10 mouse cellular contexts compared by ENCODE assay signal in the genomic region with DNA sequence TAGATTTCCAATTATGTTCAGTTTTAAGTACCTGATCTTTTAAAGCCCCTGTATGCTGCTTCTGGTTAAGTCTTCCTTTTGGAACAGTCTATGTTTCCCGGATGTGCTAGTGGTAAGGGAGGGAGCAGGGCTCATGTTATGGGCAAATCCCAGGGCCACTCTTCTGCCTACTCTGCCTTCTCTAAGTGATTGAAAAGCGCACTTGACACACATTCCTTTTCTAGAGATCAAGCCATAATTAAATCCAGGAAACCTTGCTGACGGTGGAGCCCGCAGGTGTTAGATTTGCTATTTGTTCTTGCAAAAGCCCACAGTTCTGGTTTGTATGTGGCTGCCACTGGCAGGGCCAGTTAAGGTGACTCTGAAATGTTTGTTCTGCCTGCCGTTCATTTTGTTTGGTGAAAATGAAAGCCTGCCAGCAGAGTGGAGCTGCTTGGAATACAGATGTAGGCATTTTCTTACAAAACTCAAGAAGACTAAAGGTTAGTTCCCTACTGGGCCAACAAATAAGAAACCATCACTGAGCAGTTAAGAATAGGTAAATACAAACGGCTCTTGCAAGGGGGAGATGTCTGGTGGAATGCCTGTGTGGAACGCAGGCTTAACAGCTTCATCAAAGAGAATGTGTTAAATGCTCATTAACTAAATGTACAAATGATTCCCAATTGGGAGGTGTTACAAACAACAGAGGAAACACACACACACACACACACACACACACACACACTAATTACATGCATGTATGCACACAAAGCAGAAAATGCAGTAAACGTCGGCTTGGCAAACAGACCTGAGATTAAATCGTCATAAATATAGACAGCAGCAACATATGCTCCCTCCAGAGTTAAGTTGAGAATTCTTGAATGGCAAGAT. TPM values are rescaled to one million over a fixed set of nuclear protein-coding genes. Genes with fewer than 3 reads are reported as not detected.
DNase-seq lines count a peak whose midpoint lies in the region; ATAC-seq and TF ChIP-seq lines count a peak whose summit lies in the region.
"Had no signal": no experiment of that assay in that cellular context is flagged by ENCODE, and none has a peak within 500 bp of the region (broad histone marks: within the 10 kb centered on the region; RNA-seq: fewer than 3 reads in every experiment).

No protein-coding gene starts in this region.

- intact Hi-C loops in left cerebral cortex, postnatal 25 days (cut with DNase I): no loop called here
- intact Hi-C loops in left cerebral cortex, postnatal 10 days (cut with DNase I): no loop called here

- 0 out of 2 replicates have a peak overlapping the region, but pooled peaks have one; percentile 51 for H3K27ac ChIP-seq in cortical plate, adult 2 months (ENCODE audit: insufficient read depth, low read length)
- no peak overlapping the region; the same call in 1 of the 2 replicates for H3K27ac ChIP-seq in hindbrain, embryonic 16.5 days (ENCODE audit: low read depth, low read length)
- peak overlapping the region; percentile 20; the same call in 1 of the 2 replicates for H3K27ac ChIP-seq in midbrain, embryonic 15.5 days
- no peak overlapping the region for H3K27ac ChIP-seq in embryonic facial prominence, embryonic 10.5 days (replicated peaks)
- H3K27ac ChIP-seq: heart, embryonic 10.5 days; liver, embryonic 15.5 days had no signal

- no peak for TF ChIP-seq POLR2A in cortical plate, adult 2 months (IDR thresholded peaks at IDR 0.05; ENCODE audit: extremely low read depth, insufficient read depth, low read length)

- WGBS in hindbrain, embryonic 16.5 days: 38% methylated on average over 10 of the region's 10 CpGs
- 41% methylated on average over 10 of the region's 10 CpGs for WGBS in midbrain, embryonic 15.5 days
- WGBS in embryonic facial prominence, embryonic 10.5 days: 67% methylated on average over 10 of the region's 10 CpGs

- H3K9me3 ChIP-seq in hindbrain, embryonic 16.5 days (ENCODE audit: control insufficient read depth, low read length): no peaks in the 10 kb centered on the region
- no peaks in the 10 kb centered on the region for H3K9me3 ChIP-seq in midbrain, embryonic 15.5 days
- no peaks in the 10 kb centered on the region for H3K9me3 ChIP-seq in embryonic facial prominence, embryonic 10.5 days
- H3K9me3 ChIP-seq: heart, embryonic 10.5 days; liver, embryonic 15.5 days had no signal

- H3K27me3 ChIP-seq in hindbrain, embryonic 16.5 days (replicated peaks; ENCODE audit: control insufficient read depth, insufficient read depth, low read length): no peaks in the 10 kb centered on the region
- H3K27me3 ChIP-seq in midbrain, embryonic 15.5 days (replicated peaks): no peaks in the 10 kb centered on the region
- H3K27me3 ChIP-seq in embryonic facial prominence, embryonic 10.5 days (replicated peaks; ENCODE audit: low read depth, poor library complexity, severe bottlenecking): no peaks in the 10 kb centered on the region
- H3K27me3 ChIP-seq: liver, embryonic 15.5 days had no signal

- no peaks in the 10 kb centered on the region for H3K36me3 ChIP-seq in hindbrain, embryonic 16.5 days (ENCODE audit: control insufficient read depth, insufficient read depth, low read length)
- H3K36me3 ChIP-seq in midbrain, embryonic 15.5 days (replicated peaks): no peaks in the 10 kb centered on the region
- H3K36me3 ChIP-seq in embryonic facial prominence, embryonic 10.5 days (replicated peaks): no peaks in the 10 kb centered on the region
- H3K36me3 ChIP-seq: heart, embryonic 10.5 days; liver, embryonic 15.5 days had no signal

- H3K9ac ChIP-seq in hindbrain, embryonic 16.5 days (ENCODE audit: low read depth, low read length): no peak overlapping the region
- H3K9ac ChIP-seq in midbrain, embryonic 15.5 days: no peak overlapping the region
- H3K9ac ChIP-seq: liver, embryonic 15.5 days had no signal

- no peak for TF ChIP-seq CTCF in cortical plate, adult 2 months (IDR thresholded peaks at IDR 0.05; ENCODE audit: extremely low read depth, insufficient read depth, low read length)

- ATAC-seq in hindbrain, embryonic 16.5 days: peak; percentile 54; the same call in 1 of the 2 replicates
- peak; percentile 68 for ATAC-seq in midbrain, embryonic 15.5 days (replicated peaks)

- no peak overlapping the region for H3K4me2 ChIP-seq in hindbrain, embryonic 16.5 days (ENCODE audit: low read length)
- H3K4me2 ChIP-seq in midbrain, embryonic 15.5 days: no peak overlapping the region
- H3K4me2 ChIP-seq: liver, embryonic 15.5 days had no signal

- DNase-seq in left cerebral cortex, postnatal 25 days (ENCODE audit: low spot score in 2 of 2): peak; percentile 18 to 46
- no peak for DNase-seq in left cerebral cortex, postnatal 10 days (ENCODE audit: extremely low spot score in 1 of 2, low spot score in 2 of 2)
- DNase-seq in cerebellum, adult 11-12 months: no peak
- DNase-seq in embryonic facial prominence, embryonic 10.5 days (ENCODE audit: low spot score): no peak
- DNase-seq: thymus, adult 18-20 months had no signal

- H3K4me1 ChIP-seq in cortical plate, adult 2 months (ENCODE audit: control insufficient read depth, insufficient read depth, low read length): no peaks in the 10 kb centered on the region; the same call in 1 of the 2 replicates
- 0 out of 2 replicates have a peak, but pooled peaks cover 2% of the 10 kb centered on the region for H3K4me1 ChIP-seq in hindbrain, embryonic 16.5 days (ENCODE audit: control insufficient read depth, insufficient read depth, low read depth, low read length)
- H3K4me1 ChIP-seq in midbrain, embryonic 15.5 days: peaks cover 4% of the 10 kb centered on the region; the same call in 1 of the 2 replicates
- 0 out of 2 replicates have a peak, but pooled peaks cover 2% of the 10 kb centered on the region for H3K4me1 ChIP-seq in embryonic facial prominence, embryonic 10.5 days
- H3K4me1 ChIP-seq: heart, embryonic 10.5 days had no signal

- H3K4me3 ChIP-seq in cortical plate, adult 2 months (ENCODE audit: insufficient read depth, low read length): no peak overlapping the region
- H3K4me3 ChIP-seq in hindbrain, embryonic 16.5 days (ENCODE audit: low read length): no peak overlapping the region
- no peak overlapping the region for H3K4me3 ChIP-seq in midbrain, embryonic 15.5 days
- H3K4me3 ChIP-seq in embryonic facial prominence, embryonic 10.5 days: no peak overlapping the region
- H3K4me3 ChIP-seq: heart, embryonic 10.5 days; liver, embryonic 15.5 days had no signal

RNA-seq across cellular contexts. Expression of gene Sash1, which starts 43.1 kb away (rescaled TPM):
- total RNA-seq in left cerebral cortex, postnatal 25 days (2021): 10 to 100 TPM; 50.2 to 50.5 TPM
- total RNA-seq in left cerebral cortex, postnatal 10 days (2021): 10 to 100 TPM; 68.7 to 71.6 TPM
- 23.8 and 25.5 TPM in 2 replicates for polyA plus RNA-seq in cortical plate, adult 2 months (2012; rRNA removed)
- 2.7 and 4.2 TPM in 2 replicates for polyA plus RNA-seq in hindbrain, embryonic 16.5 days (2015; fragmentation: Nextera tagmentation; extraction: Ambion mirVana)
- polyA plus RNA-seq in midbrain, embryonic 15.5 days (2015; fragmentation: Nextera tagmentation; extraction: Ambion mirVana): 3.1 and 3.3 TPM in 2 replicates
- 4.1 and 4.2 TPM in 2 replicates for polyA plus RNA-seq in embryonic facial prominence, embryonic 10.5 days (2016; fragmentation: Nextera tagmentation; extraction: Ambion mirVana)

Comparison
In these comparisons a context has a peak if more than half of its experiments do, and no peak if none do; other contexts are left out.
1. DNase-seq: peak in left cerebral cortex, postnatal 25 days (2 of 2); none in left cerebral cortex, postnatal 10 days (0 of 2), cerebellum, adult 11-12 months (single experiment) and embryonic facial prominence, embryonic 10.5 days (single experiment).
2. H3K27ac ChIP-seq: peak in cortical plate, adult 2 months (single experiment) and midbrain, embryonic 15.5 days (single experiment); none in hindbrain, embryonic 16.5 days (single experiment) and embryonic facial prominence, embryonic 10.5 days (single experiment).